Mouse (Mus musculus) midbrain, embryonic 14.5 days (tissue): ENCODE results near the gene Fthl17c. TPM values are rescaled to one million over a fixed set of nuclear protein-coding genes. Genes with fewer than 3 reads are reported as not detected.
A peak's percentile ranks its signal among the peaks of the same experiment; 100 is the strongest.
"Not testable (repeated sequence)": the region's sequence is repeated elsewhere in the genome, so short reads cannot be mapped to it uniquely, and the experiment has no call there.

ENCODE experiments used
- ATAC-seq: fragments of 200-750 bp; cut with Nextera tagmentation; 2 replicates; pipeline ENCODE4 v1.8.0; 2017; ENCODE audit warnings: moderate number of reproducible peaks, moderate library complexity; ENCODE audit not compliant: low FRiP score, low TSS enrichment
- DNase-seq: peaks from one replicate; pipeline ENCODE4 v3.0.0-alpha.2; 2015
- H3K27ac ChIP-seq: fragments of 300-500 bp; sonication (generic); replicated peaks from 2 replicates; pipeline ENCODE4 v1.5.1; 2014; ENCODE audit warnings: mild to moderate bottlenecking, low read depth, low read length, moderate library complexity
- H3K27me3 ChIP-seq: fragments of 300-500 bp; sonication (generic); 2 replicates; pipeline ENCODE4 v1.6.1; 2014; ENCODE audit warnings: low read length, control low read depth, mixed read lengths; ENCODE audit not compliant: control insufficient read depth, insufficient read depth
- H3K36me3 ChIP-seq: fragments of 300-500 bp; sonication (generic); 2 replicates; pipeline ENCODE4 v1.6.1; 2014; ENCODE audit warnings: low read length, control low read depth; ENCODE audit not compliant: control insufficient read depth, insufficient read depth
- H3K4me1 ChIP-seq: fragments of 300-500 bp; sonication (generic); 2 replicates; pipeline ENCODE4 v1.6.1; 2014; ENCODE audit warnings: mild to moderate bottlenecking, antibody characterized with exemption, low read length, control low read depth; ENCODE audit not compliant: control insufficient read depth, insufficient read depth
- H3K4me2 ChIP-seq: fragments of 300-500 bp; sonication (generic); 2 replicates; pipeline ENCODE4 v1.6.1; 2014; ENCODE audit warnings: mild to moderate bottlenecking, low read length, moderate library complexity
- H3K4me3 ChIP-seq: fragments of 300-500 bp; sonication (generic); replicated peaks from 2 replicates; pipeline ENCODE4 v1.5.1; 2014; ENCODE audit warnings: low read depth, low read length
- H3K9ac ChIP-seq: fragments of 300-500 bp; sonication (generic); replicated peaks from 2 replicates; pipeline ENCODE4 v1.6.1; 2014; ENCODE audit warnings: mild to moderate bottlenecking, low read length, moderate library complexity
- H3K9me3 ChIP-seq: fragments of 300-500 bp; sonication (generic); 2 replicates; pipeline ENCODE4 v1.6.1; 2016; ENCODE audit warnings: low read length, control low read depth, mixed read lengths; ENCODE audit not compliant: control insufficient read depth
- WGBS: fragments of 180-500 bp; shearing (Covaris S2); extraction: QIAGEN DNeasy Blood & Tissue Kit; methylation state at CpG from one replicate; pipeline ENCODE4 v1.1.7; 2014; 5-methylcytosine and 5-hydroxymethylcytosine counted together
- polyA plus RNA-seq: library from polyadenylated mRNA; unstranded; fragments of >200 nt; fragmentation: Nextera tagmentation; extraction: Ambion mirVana; gene quantifications from 2 replicates; pipeline ENCODE4 v1.2.1, GENCODE M21; 2014

Gene Fthl17c
- polyA plus RNA-seq, result not detected in 2 replicates

DNA sequence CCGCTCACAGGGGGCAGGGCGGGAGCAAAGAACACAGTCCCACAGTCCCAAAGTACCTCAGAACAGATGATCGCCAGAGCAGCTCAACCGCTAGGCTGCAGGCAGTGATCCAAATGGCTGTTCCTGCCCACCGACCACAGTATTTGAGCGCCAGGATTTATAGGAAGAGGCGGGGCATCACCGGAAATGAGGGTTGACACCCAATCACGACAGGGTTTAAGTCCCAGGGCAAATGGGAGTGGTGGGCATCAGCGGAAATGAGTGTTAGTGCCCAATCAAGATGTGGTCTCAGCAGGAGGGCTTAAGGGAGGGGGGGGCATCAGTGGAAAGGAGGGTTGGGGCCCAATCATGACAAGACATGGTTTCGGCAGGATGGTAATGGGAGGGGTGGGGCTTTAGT lies at the start of gene Fthl17c:
TSS of gene Fthl17c (minus strand) at position 101 of the 400 bp plus-strand sequence.
- WGBS, result no CpG with 5 or more reads among the region's 11 CpGs
- not testable (repeated sequence) for H3K4me3 ChIP-seq, H3K4me2 ChIP-seq, H3K27ac ChIP-seq, H3K27me3 ChIP-seq, H3K9ac ChIP-seq, ATAC-seq, H3K9me3 ChIP-seq, H3K36me3 ChIP-seq, H3K4me1 ChIP-seq, DNase-seq

DNA sequence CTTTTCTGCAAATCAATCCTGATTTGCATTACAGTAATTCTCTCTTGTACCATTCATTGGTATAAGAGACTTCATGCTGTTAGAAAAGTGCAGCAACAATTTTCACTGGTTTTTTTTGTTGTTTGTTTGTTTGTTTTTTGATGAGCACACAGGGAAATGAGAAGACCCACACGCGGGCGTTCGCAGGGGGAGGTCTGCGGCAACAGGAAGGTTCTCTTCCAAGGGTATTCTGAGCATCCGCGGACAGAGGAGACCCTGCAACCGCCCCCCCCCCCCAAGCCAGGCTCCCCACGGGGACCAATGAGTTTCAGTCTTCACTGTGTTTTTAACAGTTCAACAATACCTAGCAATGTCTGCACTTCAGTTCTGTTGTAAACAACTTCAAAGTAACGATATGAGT lies 43.1 kb upstream of the Fthl17c start:
- Histone ChIP-seq H3K4me1 (no peaks in the 10 kb centered on the region), H3K36me3 (no peaks in the 10 kb centered on the region), H3K9ac (no peak overlapping the region), H3K27ac (no peak overlapping the region), H3K4me2 (no peak overlapping the region), H3K27me3 (no peaks in the 10 kb centered on the region), H3K4me3 (no peak overlapping the region), H3K9me3 (no peaks in the 10 kb centered on the region)
- ATAC-seq (no peak), DNase-seq (no peak)
- WGBS, result 59% methylated on average over 10 of the region's 10 CpGs

DNA sequence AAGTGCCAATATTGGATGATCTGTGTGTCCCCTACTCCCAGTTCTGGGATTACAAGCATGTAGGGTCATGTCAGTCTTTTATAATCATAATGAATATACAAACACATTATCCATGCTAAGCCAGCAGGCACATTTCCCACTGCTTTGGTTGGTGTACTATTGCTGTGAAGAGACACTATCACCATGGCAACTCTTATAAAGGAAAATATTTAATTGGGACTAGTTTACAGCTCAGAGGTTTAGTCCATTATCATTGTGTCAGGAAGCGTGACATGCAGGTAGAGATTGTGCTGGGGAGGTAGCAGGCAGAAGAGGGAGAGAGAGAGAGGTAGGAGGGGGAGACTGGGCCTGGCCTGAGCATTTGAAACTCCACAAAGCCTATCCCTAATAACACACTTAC lies 39.7 kb upstream of the Fthl17c start:
- peak; percentile 1 for DNase-seq
- no peak overlapping the region for H3K27ac ChIP-seq
- no peaks in the 10 kb centered on the region for H3K36me3 ChIP-seq
- WGBS, result 50% methylated on average over 1 of the region's 1 CpGs
- no peaks in the 10 kb centered on the region for H3K9me3 ChIP-seq
- no peak overlapping the region for H3K4me3 ChIP-seq
- no peak overlapping the region for H3K4me2 ChIP-seq
- no peaks in the 10 kb centered on the region for H3K27me3 ChIP-seq
- no peak overlapping the region for H3K9ac ChIP-seq
- H3K4me1 ChIP-seq, result no peaks in the 10 kb centered on the region
- ATAC-seq, result no peak

DNA sequence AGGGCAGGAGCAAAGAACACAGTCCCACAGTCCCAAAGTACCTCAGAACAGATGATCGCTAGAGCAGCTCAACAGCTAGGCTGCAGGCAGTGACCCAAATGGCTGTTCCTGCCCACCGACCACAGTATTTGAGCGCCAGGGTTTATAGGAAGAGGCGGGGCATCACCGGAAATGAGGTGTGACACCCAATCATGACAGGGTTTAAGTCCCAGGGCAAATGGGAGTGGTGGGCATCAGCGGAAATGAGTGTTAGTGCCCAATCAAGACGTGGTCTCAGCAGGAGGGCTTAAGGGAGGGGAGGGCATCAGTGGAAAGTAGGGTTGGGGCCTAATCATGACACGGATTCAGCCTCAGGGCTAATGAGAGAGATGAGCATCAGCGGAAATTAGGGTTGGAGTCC lies 10.3 kb upstream of the Fthl17c start, which contains the start of gene Fthl17d:
TSS of gene Fthl17d (minus strand) at position 101 of the 400 bp plus-strand sequence.
- H3K36me3 ChIP-seq, H3K9ac ChIP-seq, DNase-seq, H3K4me2 ChIP-seq, ATAC-seq, H3K27ac ChIP-seq, H3K4me1 ChIP-seq, H3K9me3 ChIP-seq, H3K27me3 ChIP-seq, H3K4me3 ChIP-seq: not testable (repeated sequence)
- no CpG with 5 or more reads among the region's 9 CpGs for WGBS

DNA sequence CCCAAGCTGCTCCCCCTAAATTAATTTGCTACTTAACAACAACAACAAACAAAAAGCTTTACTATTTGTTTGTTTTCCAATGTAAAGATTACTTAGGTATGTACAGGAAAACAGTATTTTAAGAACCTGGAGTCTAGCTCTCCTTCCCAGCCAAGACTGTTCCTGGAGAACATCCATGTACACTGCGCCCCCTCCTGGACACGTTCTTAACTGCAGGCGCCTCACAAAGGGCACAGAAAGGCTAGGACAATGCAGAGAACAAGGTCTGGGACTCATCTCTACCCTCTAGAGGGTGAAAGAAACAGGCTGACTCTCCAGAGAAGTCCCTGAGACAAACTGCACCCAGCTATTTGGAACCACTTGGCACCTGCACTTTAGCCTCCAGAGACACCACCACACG lies 11.7 kb downstream of the Fthl17c start:
- not testable (repeated sequence) for H3K9ac ChIP-seq, ATAC-seq, H3K9me3 ChIP-seq, DNase-seq, H3K4me2 ChIP-seq, H3K4me3 ChIP-seq, H3K36me3 ChIP-seq, H3K27me3 ChIP-seq, H3K27ac ChIP-seq, H3K4me1 ChIP-seq
- 48% methylated on average over 4 of the region's 4 CpGs for WGBS

DNA sequence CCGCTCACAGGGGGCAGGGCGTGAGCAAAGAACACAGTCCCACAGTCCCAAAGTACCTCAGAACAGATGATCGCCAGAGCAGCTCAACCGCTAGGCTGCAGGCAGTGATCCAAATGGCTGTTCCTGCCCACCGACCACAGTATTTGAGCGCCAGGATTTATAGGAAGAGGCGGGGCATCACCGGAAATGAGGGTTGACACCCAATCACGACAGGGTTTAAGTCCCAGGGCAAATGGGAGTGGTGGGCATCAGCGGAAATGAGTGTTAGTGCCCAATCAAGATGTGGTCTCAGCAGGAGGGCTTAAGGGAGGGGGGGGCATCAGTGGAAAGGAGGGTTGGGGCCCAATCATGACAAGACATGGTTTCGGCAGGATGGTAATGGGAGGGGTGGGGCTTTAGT lies 13.5 kb downstream of the Fthl17c start, which contains the start of gene Fthl17b:
TSS of gene Fthl17b (minus strand) at position 101 of the 400 bp plus-strand sequence.
- WGBS, result 100% methylated on average over 4 of the region's 11 CpGs
- not testable (repeated sequence) for H3K27me3 ChIP-seq, DNase-seq, H3K4me1 ChIP-seq, H3K4me2 ChIP-seq, H3K4me3 ChIP-seq, H3K9me3 ChIP-seq, ATAC-seq, H3K9ac ChIP-seq, H3K27ac ChIP-seq, H3K36me3 ChIP-seq

DNA sequence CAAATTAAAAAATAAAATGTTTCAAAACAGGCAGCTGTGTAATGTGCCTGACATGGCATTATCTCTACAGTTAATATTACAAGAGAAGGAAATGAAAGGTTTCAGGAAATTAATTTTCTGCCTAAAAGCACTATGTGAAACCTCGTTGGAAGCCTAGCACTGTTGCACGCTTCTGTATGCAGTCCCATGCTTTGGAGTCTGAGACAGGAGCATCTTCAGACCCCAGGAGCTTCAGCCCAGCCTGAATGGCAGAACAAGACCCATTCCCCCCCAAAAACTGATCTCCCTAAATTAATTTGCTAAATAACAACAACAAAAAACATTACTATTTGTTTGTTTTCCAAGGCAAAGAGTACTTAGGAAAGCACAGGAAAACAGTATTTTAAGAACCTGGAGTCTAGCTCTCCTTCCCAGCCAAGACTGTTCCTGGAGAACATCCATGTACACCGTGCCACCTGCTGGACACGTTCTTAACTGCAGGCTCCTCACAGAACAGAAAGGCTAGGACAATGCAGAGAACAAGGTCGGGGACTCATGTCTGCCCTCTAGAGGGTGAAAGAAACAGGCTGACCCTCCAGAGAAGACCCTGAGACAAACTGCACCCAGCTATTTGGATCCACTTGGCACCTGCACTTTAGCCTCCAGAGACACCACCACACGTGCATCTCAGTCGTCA lies 28.1 kb downstream of the Fthl17c start:
- 16% methylated on average over 6 of the region's 7 CpGs for WGBS
- not testable (repeated sequence) for H3K27ac ChIP-seq, H3K27me3 ChIP-seq, H3K9me3 ChIP-seq, H3K36me3 ChIP-seq, H3K9ac ChIP-seq, H3K4me3 ChIP-seq, H3K4me1 ChIP-seq, H3K4me2 ChIP-seq
- ATAC-seq (peak; percentile 85; the same call in 1 of the 2 replicates), DNase-seq (peak; percentile 92)

DNA sequence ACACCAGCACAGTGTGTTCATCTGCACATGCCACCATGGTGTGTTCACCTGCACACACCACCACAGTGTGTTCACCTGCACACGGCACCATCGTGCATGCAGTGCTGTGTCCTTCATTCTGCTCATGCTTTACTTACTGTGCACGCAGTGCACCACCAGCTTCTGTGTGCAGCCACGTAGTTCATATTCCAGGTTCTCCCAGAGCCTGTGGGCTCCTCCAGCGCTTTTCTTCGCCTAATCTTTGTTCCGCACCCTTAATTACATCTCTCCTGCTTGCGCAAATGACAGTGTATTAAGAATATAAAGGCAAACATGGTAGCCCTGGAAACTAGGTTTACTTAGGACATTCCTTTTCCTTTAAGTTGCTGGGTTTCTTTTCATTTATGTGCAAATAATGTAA lies 32.3 kb downstream of the Fthl17c start:
- H3K4me1 ChIP-seq, result no peaks in the 10 kb centered on the region
- H3K27me3 ChIP-seq, result no peaks in the 10 kb centered on the region
- no peak for ATAC-seq
- 73% methylated on average over 8 of the region's 8 CpGs for WGBS
- no peak overlapping the region for H3K4me3 ChIP-seq
- H3K27ac ChIP-seq, result no peak overlapping the region
- no peak for DNase-seq
- H3K36me3 ChIP-seq, result no peaks in the 10 kb centered on the region
- no peak overlapping the region for H3K4me2 ChIP-seq
- H3K9ac ChIP-seq, result no peak overlapping the region
- no peaks in the 10 kb centered on the region for H3K9me3 ChIP-seq

DNA sequence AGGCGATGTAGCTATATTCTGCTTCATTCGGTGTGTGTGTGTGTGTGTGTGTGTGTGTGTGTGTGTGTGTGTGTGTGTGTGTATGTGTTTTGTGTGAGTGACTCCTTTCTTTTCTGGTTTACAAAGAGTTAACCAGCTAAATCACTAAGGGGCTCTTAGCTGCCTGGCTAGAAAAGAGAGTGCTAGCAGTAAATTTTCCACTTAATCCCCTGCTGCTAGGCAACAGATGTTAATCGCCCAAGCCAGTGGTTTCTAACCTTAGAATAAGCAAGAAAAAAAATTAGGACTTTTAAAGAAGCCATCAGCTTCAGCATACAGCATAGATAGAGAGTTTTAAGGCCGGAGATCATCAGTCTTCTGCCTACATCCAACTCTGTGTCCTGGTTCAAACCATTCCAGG lies 49.1 kb downstream of the Fthl17c start:
- no peaks in the 10 kb centered on the region for H3K9me3 ChIP-seq
- no peak for ATAC-seq
- H3K36me3 ChIP-seq, result no peaks in the 10 kb centered on the region
- no peak overlapping the region for H3K27ac ChIP-seq
- peak; percentile 57 for DNase-seq
- H3K4me3 ChIP-seq, result no peak overlapping the region
- WGBS, result 28% methylated on average over 4 of the region's 4 CpGs
- no peak overlapping the region for H3K9ac ChIP-seq
- no peak overlapping the region for H3K4me2 ChIP-seq
- H3K4me1 ChIP-seq, result no peaks in the 10 kb centered on the region
- no peaks in the 10 kb centered on the region for H3K27me3 ChIP-seq
